ENCODE assay signal across 11 mouse cellular contexts in genomic region chr13:50964070-50964469, GRCm38 (mm10).
DNase-seq lines count a peak whose midpoint lies in the region; ATAC-seq lines count a peak whose summit lies in the region.
"Had no signal": no experiment of that assay in that cellular context is flagged by ENCODE, and none has a peak within 500 bp of the region (broad histone marks: within the 10 kb centered on the region; RNA-seq: fewer than 3 reads in every experiment).

No protein-coding gene starts in this region.

- DNase-seq in embryo, embryonic 10 days (ENCODE audit: low spot score) = peak; percentile 50
- DNase-seq in embryo, embryonic 9.5 days (ENCODE audit: extremely low spot score) = no peak
- DNase-seq in right cerebral cortex, postnatal 14 days = peak; percentile 17
- no peak for DNase-seq in right cerebral cortex, adult 2 months (ENCODE audit: low spot score in 2 of 2)
- DNase-seq in splenic B cell, adult 2 months (ENCODE audit: low read depth, low spot score) = peak; percentile 47
- no peak for DNase-seq in urinary bladder, postnatal 36 days (ENCODE audit: low spot score in 2 of 2)

- H3K36me3 ChIP-seq in splenic B cell, adult 2 months (ENCODE audit: control insufficient read depth, insufficient read depth, low read length, poor library complexity, severe bottlenecking) = no peaks in the 10 kb centered on the region
- no peaks in the 10 kb centered on the region for H3K36me3 ChIP-seq in neural tube, embryonic 15.5 days
- H3K36me3 ChIP-seq: limb, embryonic 12.5 days; neural tube, embryonic 13.5 days had no signal

- H3K27ac ChIP-seq in neural tube, embryonic 15.5 days (replicated peaks) = no peak overlapping the region
- H3K27ac ChIP-seq: limb, embryonic 12.5 days; neural tube, embryonic 13.5 days had no signal

- H3K4me2 ChIP-seq in neural tube, embryonic 15.5 days = no peak overlapping the region
- H3K4me2 ChIP-seq: limb, embryonic 12.5 days; neural tube, embryonic 13.5 days had no signal

- no peaks in the 10 kb centered on the region for H3K27me3 ChIP-seq in splenic B cell, adult 2 months (ENCODE audit: control insufficient read depth, insufficient read depth, low read length, poor library complexity, severe bottlenecking)
- no peaks in the 10 kb centered on the region for H3K27me3 ChIP-seq in neural tube, embryonic 15.5 days (replicated peaks)
- H3K27me3 ChIP-seq: limb, embryonic 12.5 days; neural tube, embryonic 13.5 days had no signal

- no peaks in the 10 kb centered on the region for H3K4me1 ChIP-seq in neural tube, embryonic 15.5 days
- H3K4me1 ChIP-seq: neural tube, embryonic 13.5 days had no signal

- ATAC-seq in granulocyte monocyte progenitor cell, adult 5-6 weeks (replicated peaks; ENCODE audit: poor library complexity, severe bottlenecking) = peak; percentile 71
- no peak for ATAC-seq in neural tube, embryonic 15.5 days (ENCODE audit: low FRiP score)
- ATAC-seq: forebrain, embryonic 14.5 days had no signal

- H3K4me3 ChIP-seq in neural tube, embryonic 15.5 days (replicated peaks) = no peak overlapping the region
- H3K4me3 ChIP-seq: limb, embryonic 12.5 days; neural tube, embryonic 13.5 days had no signal

- H3K9me3 ChIP-seq in neural tube, embryonic 15.5 days (replicated peaks) = no peaks in the 10 kb centered on the region
- H3K9me3 ChIP-seq: limb, embryonic 12.5 days; neural tube, embryonic 13.5 days had no signal

- H3K9ac ChIP-seq in neural tube, embryonic 15.5 days (replicated peaks) = no peak overlapping the region
- H3K9ac ChIP-seq: limb, embryonic 12.5 days; neural tube, embryonic 13.5 days had no signal

- WGBS in neural tube, embryonic 15.5 days = 82% methylated on average over 9 of the region's 9 CpGs

Comparison
In these comparisons a context has a peak if more than half of its experiments do, and no peak if none do; other contexts are left out.
1. DNase-seq: peak in embryo, embryonic 10 days (single experiment), right cerebral cortex, postnatal 14 days (single experiment) and splenic B cell, adult 2 months (single experiment); none in embryo, embryonic 9.5 days (single experiment), right cerebral cortex, adult 2 months (0 of 2) and urinary bladder, postnatal 36 days (0 of 2).